Mouse (Mus musculus): ENCODE measurements around the gene 2810459M11Rik. TPM values are rescaled to one million over a fixed set of nuclear protein-coding genes. Genes with fewer than 3 reads are reported as not detected.

The 2810459M11Rik gene
- polyA plus RNA-seq, 1 experiment from 2014 or later, result 0.28 TPM

- 22% methylated on average over 11 of the region's 11 CpGs for WGBS
- Histone ChIP-seq H3K27ac (no peak overlapping the region), H3K4me3 (no peak overlapping the region), H3K4me1 (peaks cover 5% of the 10 kb centered on the region; the same call in 1 of the 2 replicates), H3K36me3 (no peaks in the 10 kb centered on the region), H3K27me3 (ENCODE audit: low read depth, poor library complexity, severe bottlenecking) (peaks cover 9% of the 10 kb centered on the region; the same call in 1 of the 2 replicates), H3K9me3 (replicated peaks) (no peaks in the 10 kb centered on the region)
- DNase-seq (ENCODE audit: low spot score), result no peak
These were observed 13.2 kb upstream of the 2810459M11Rik start for GRCm38 (mm10) chr1:86032273-86032987.

- 72% methylated on average over 3 of the region's 3 CpGs for WGBS
- no peaks in the 10 kb centered on the region for H3K4me1 ChIP-seq
- H3K9me3 ChIP-seq (replicated peaks), result no peaks in the 10 kb centered on the region
- no peaks in the 10 kb centered on the region for H3K36me3 ChIP-seq
- peaks cover 15% of the 10 kb centered on the region for H3K27me3 ChIP-seq (ENCODE audit: low read depth, poor library complexity, severe bottlenecking)
- H3K27ac ChIP-seq, result no peak overlapping the region
- no peak overlapping the region for H3K4me3 ChIP-seq
- no peak for DNase-seq (ENCODE audit: low spot score)
These were observed 7.3 kb upstream of the 2810459M11Rik start for GRCm38 (mm10) chr1:86038191-86038951.

DNA sequence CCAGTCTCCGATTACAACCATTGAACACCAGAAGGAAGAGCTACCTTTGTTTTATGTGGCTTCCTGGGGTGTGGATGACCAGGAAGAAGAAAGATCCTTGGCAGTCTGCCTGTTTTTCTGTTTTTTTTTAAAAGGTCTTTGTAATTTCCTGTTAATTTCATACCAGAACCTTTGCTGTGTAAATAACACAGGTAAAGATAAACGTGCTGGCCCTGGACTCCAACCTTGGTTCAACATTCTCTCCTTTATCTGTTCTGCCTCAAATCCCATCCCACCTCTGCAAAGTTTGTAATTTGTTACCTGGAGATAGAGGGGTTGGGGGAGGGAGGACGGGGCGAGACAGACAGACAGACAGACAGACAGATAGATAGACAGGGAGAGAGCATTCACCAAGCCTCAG is 5.5 kb upstream of the 2810459M11Rik start:
- peaks cover 32% of the 10 kb centered on the region for H3K27me3 ChIP-seq (ENCODE audit: low read depth, poor library complexity, severe bottlenecking)
- H3K9me3 ChIP-seq (replicated peaks), result no peaks in the 10 kb centered on the region
- no peak overlapping the region for H3K4me3 ChIP-seq
- H3K36me3 ChIP-seq, result no peaks in the 10 kb centered on the region
- DNase-seq (ENCODE audit: low spot score), result no peak
- 80% methylated on average over 4 of the region's 4 CpGs for WGBS
- no peak overlapping the region for H3K27ac ChIP-seq
- no peaks in the 10 kb centered on the region for H3K4me1 ChIP-seq

DNA sequence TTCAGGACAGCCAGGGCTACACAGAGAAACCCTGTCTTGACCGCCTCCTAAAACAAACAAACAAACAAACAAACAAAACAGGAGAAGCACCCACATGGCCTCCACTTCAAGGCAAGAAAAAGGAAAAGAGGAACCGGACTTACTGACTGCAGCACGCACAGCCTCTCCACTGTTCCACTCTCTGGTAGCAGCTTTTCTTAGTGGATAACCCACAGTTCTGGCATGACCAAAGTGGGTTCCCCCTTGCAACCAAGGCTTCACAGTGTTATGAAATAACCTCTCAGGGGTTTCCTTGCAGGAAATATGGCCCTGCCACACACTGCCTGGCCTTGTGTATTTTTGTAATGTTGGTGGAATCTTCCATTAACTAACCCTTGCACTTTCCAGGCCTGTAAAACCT is 4.8 kb upstream of the 2810459M11Rik start:
- WGBS, result 90% methylated on average over 3 of the region's 3 CpGs
- Histone ChIP-seq H3K36me3 (no peaks in the 10 kb centered on the region), H3K27ac (no peak overlapping the region), H3K4me1 (peaks cover 3% of the 10 kb centered on the region), H3K27me3 (ENCODE audit: low read depth, poor library complexity, severe bottlenecking) (peaks cover 39% of the 10 kb centered on the region), H3K4me3 (no peak overlapping the region), H3K9me3 (replicated peaks) (no peaks in the 10 kb centered on the region)
- no peak for DNase-seq (ENCODE audit: low spot score)

DNA sequence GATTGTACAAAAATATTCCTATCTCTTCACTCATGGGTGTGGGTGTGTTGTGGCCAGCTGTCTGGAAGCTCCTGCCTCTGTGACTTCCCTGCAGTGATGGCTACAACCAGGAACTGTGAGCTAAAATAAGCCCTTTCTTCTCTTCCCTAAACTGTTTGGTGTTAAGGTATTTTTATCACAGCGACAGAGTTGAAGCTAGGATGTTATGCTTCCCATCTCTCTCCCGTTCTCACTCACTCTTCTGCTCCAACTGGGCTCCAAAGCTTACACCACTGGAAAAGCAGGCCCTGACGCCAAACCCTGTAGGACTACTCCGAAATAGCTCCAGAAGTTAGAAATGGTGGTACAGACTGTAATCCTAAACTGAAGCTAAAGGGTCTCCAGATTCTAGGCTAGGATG is 607 bp upstream of the 2810459M11Rik start:
- Histone ChIP-seq H3K9me3 (replicated peaks) (no peaks in the 10 kb centered on the region), H3K27ac (no peak overlapping the region), H3K27me3 (ENCODE audit: low read depth, poor library complexity, severe bottlenecking) (peaks cover 74% of the 10 kb centered on the region), H3K36me3 (no peaks in the 10 kb centered on the region), H3K4me3 (no peak overlapping the region), H3K4me1 (peaks cover 16% of the 10 kb centered on the region)
- no peak for DNase-seq (ENCODE audit: low spot score)
- 48% methylated on average over 4 of the region's 4 CpGs for WGBS

DNA sequence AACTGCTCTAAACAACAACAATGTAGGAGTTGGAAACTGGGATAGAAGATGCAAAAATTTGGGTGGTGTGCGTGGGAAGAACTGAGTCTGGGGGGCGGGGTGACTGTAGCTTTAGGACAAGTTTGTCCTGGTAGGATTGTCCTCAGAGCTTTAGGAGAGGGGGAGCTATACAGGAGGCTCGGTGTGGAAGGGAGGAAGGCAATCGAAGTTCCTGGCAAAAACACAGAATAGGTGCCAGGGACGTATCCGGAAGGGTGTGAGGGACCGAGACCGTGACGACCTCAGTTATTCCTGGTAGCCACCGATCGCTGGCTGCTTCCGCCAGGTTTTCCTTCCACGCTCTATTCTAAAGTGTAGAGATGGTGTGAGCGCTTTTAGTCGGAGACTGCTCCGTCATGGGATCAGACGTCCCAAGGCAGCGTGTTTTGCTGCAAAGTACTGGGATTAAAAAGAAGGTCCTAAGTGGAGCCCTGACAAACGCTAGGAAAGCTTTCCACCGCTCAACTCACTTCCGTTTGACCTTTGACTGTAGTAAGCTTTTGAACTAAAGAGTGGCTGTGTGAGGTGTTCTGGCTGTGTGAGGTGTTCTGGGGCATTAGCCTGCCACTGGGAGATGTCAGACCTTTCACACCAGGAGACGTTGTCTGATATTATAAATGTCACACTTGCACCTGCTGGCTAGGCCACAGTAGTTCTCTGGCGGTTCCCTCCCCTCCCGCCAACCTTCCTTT is 1.3 kb downstream of the 2810459M11Rik start:
- Histone ChIP-seq H3K9me3 (replicated peaks) (no peaks in the 10 kb centered on the region), H3K4me3 (peak overlapping the region; percentile 71), H3K27ac (no peak overlapping the region), H3K36me3 (no peaks in the 10 kb centered on the region), H3K4me1 (peaks cover 16% of the 10 kb centered on the region), H3K27me3 (ENCODE audit: low read depth, poor library complexity, severe bottlenecking) (peaks cover 70% of the 10 kb centered on the region)
- 6% methylated on average over 24 of the region's 24 CpGs for WGBS
- peak; percentile 45 for DNase-seq (ENCODE audit: low spot score)

DNA sequence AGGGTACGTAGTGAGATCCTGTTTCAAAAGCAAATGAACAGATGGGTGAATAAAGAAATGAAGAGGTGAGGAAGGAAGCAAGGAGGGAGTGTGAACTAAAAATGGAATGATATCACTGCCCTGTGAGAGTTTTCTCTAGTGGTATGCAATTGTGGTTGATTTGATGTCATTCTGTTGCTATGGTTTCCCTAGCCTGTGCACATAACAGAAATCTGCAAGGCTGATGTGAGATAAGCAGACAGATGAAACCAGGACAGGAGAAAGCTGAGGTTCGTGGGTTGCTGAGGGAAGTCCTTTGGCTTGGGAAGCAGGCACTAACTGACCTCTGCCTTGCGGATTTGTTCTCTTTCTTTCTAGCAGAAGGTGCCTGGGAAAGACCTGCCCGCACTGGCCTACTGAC is 2.6 kb downstream of the 2810459M11Rik start:
- H3K4me1 ChIP-seq, result peaks cover 16% of the 10 kb centered on the region
- no peak overlapping the region for H3K4me3 ChIP-seq
- H3K9me3 ChIP-seq (replicated peaks), result no peaks in the 10 kb centered on the region
- H3K27me3 ChIP-seq (ENCODE audit: low read depth, poor library complexity, severe bottlenecking), result peaks cover 61% of the 10 kb centered on the region
- no peak for DNase-seq (ENCODE audit: low spot score)
- 85% methylated on average over 4 of the region's 4 CpGs for WGBS
- H3K36me3 ChIP-seq, result no peaks in the 10 kb centered on the region
- no peak overlapping the region for H3K27ac ChIP-seq

- H3K4me3 ChIP-seq, result no peak overlapping the region
- WGBS, result 79% methylated on average over 3 of the region's 3 CpGs
- peaks cover 16% of the 10 kb centered on the region for H3K4me1 ChIP-seq
- H3K27ac ChIP-seq, result no peak overlapping the region
- H3K36me3 ChIP-seq, result no peaks in the 10 kb centered on the region
- peaks cover 56% of the 10 kb centered on the region for H3K27me3 ChIP-seq (ENCODE audit: low read depth, poor library complexity, severe bottlenecking)
- DNase-seq (ENCODE audit: low spot score), result no peak
- no peaks in the 10 kb centered on the region for H3K9me3 ChIP-seq (replicated peaks)
These were observed 3.1 kb downstream of the 2810459M11Rik start for GRCm38 (mm10) chr1:86048744-86049143.

- H3K27ac ChIP-seq, result no peak overlapping the region
- no peaks in the 10 kb centered on the region for H3K9me3 ChIP-seq (replicated peaks)
- no peaks in the 10 kb centered on the region for H3K36me3 ChIP-seq
- H3K4me1 ChIP-seq, result peaks cover 6% of the 10 kb centered on the region
- DNase-seq (ENCODE audit: low spot score), result no peak
- 90% methylated on average over 12 of the region's 12 CpGs for WGBS
- no peak overlapping the region for H3K4me3 ChIP-seq
- H3K27me3 ChIP-seq (ENCODE audit: low read depth, poor library complexity, severe bottlenecking), result peaks cover 10% of the 10 kb centered on the region
These were observed 7.7 kb downstream of the 2810459M11Rik start for GRCm38 (mm10) chr1:86053198-86053921.

GRCm38 (mm10) chr1:86054943-86055342 is 9.3 kb downstream of the 2810459M11Rik start:
- no peak for DNase-seq (ENCODE audit: low spot score)
- Histone ChIP-seq H3K4me1 (peaks cover 13% of the 10 kb centered on the region), H3K27me3 (ENCODE audit: low read depth, poor library complexity, severe bottlenecking) (no peaks in the 10 kb centered on the region), H3K36me3 (no peaks in the 10 kb centered on the region), H3K9me3 (replicated peaks) (no peaks in the 10 kb centered on the region), H3K27ac (peak overlapping the region; percentile 19; the same call in 1 of the 2 replicates), H3K4me3 (no peak overlapping the region)
- WGBS, result 54% methylated on average over 3 of the region's 3 CpGs

DNA sequence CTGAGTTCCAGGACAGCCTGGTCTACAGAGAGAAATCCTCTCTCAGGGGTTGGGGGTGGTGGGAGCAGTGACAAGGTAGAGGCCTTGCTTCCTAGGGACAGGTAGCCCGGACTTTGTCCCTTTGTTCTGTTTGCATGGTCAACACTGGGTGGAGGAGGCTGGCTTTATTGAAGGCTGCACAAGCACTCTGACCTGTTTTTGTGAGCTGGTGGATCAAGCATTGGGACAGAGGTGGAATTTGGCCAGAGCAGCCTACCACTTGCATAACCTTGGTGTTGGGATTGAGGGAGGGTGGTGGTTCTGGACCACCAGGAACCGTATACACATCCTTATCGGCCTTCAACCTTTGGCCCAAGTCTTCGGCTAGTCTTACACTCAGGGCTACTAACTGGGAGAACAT is 10.6 kb downstream of the 2810459M11Rik start:
- DNase-seq (ENCODE audit: low spot score), result no peak
- no peaks in the 10 kb centered on the region for H3K36me3 ChIP-seq
- H3K27me3 ChIP-seq (ENCODE audit: low read depth, poor library complexity, severe bottlenecking), result no peaks in the 10 kb centered on the region
- no peak overlapping the region for H3K27ac ChIP-seq
- H3K4me3 ChIP-seq, result no peak overlapping the region
- no peaks in the 10 kb centered on the region for H3K9me3 ChIP-seq (replicated peaks)
- WGBS, result 92% methylated on average over 4 of the region's 4 CpGs
- peaks cover 13% of the 10 kb centered on the region for H3K4me1 ChIP-seq
